Mouse (Mus musculus) limb, embryonic 15.5 days (tissue): Measurements from ENCODE around the gene Plod2. TPM values are rescaled to one million over a fixed set of nuclear protein-coding genes. Genes with fewer than 3 reads are reported as not detected.

ENCODE experiments used
- ATAC-seq: fragments of 200-750 bp; cut with Nextera tagmentation; 2 replicates; pipeline ENCODE4 v1.8.0; 2017; ENCODE audit warnings: low read depth, moderate TSS enrichment; ENCODE audit not compliant: insufficient number of reproducible peaks, low FRiP score, low TSS enrichment
- H3K27ac ChIP-seq: fragments of 300-500 bp; sonication (generic); 2 replicates; pipeline ENCODE4 v1.5.1; 2015; ENCODE audit warnings: moderate library complexity, mild to moderate bottlenecking, inconsistent platforms
- H3K27me3 ChIP-seq: fragments of 300-500 bp; sonication (generic); 2 replicates; pipeline ENCODE4 v1.6.1; 2015; ENCODE audit warnings: inconsistent platforms
- H3K36me3 ChIP-seq: fragments of 300-500 bp; sonication (generic); 2 replicates; pipeline ENCODE4 v1.6.1; 2015; ENCODE audit warnings: inconsistent platforms
- H3K4me1 ChIP-seq: fragments of 300-500 bp; sonication (generic); 2 replicates; pipeline ENCODE4 v1.6.1; 2015; ENCODE audit warnings: inconsistent platforms
- H3K4me2 ChIP-seq: fragments of 300-500 bp; sonication (generic); 2 replicates; pipeline ENCODE4 v1.6.1; 2015; ENCODE audit warnings: mild to moderate bottlenecking, inconsistent platforms
- H3K4me3 ChIP-seq: fragments of 300-500 bp; sonication (generic); 2 replicates; pipeline ENCODE4 v1.5.1; 2015; ENCODE audit warnings: mild to moderate bottlenecking, inconsistent platforms
- H3K9ac ChIP-seq: fragments of 300-500 bp; sonication (generic); 2 replicates; pipeline ENCODE4 v1.6.1; 2015; ENCODE audit warnings: inconsistent platforms
- H3K9me3 ChIP-seq: fragments of 300-500 bp; sonication (generic); 2 replicates; pipeline ENCODE4 v1.6.1; 2016; ENCODE audit warnings: inconsistent platforms
- WGBS: fragments of 180-500 bp; shearing (Covaris S2); methylation state at CpG from one replicate; pipeline ENCODE4 v1.1.7; 2015; 5-methylcytosine and 5-hydroxymethylcytosine counted together
- polyA plus RNA-seq: library from polyadenylated mRNA; unstranded; fragments of >200 nt; fragmentation: Nextera tagmentation; extraction: Ambion mirVana; gene quantifications from 2 replicates; pipeline ENCODE4 v1.2.1, GENCODE M21; 2015

The Plod2 gene
- 52.8 and 55.2 TPM in 2 replicates for polyA plus RNA-seq

GRCm38 (mm10) chr9:92541977-92542561 lies at the start of gene Plod2:
Plod2 (plus strand) TSS chr9:92542223.
- under 1% methylated on average over 57 of the region's 67 CpGs for WGBS
- no peaks in the 10 kb centered on the region for H3K36me3 ChIP-seq
- peak; percentile 88 for ATAC-seq

GRCm38 (mm10) chr9:92499710-92500410 lies 42.2 kb upstream of the Plod2 start:
- WGBS: 42% methylated on average over 12 of the region's 12 CpGs
- no peaks in the 10 kb centered on the region for H3K9me3 ChIP-seq
- no peaks in the 10 kb centered on the region for H3K27me3 ChIP-seq
- H3K27ac ChIP-seq: no peak overlapping the region
- no peak overlapping the region for H3K4me2 ChIP-seq
- ATAC-seq: no peak
- no peak overlapping the region for H3K9ac ChIP-seq
- no peaks in the 10 kb centered on the region for H3K36me3 ChIP-seq
- H3K4me3 ChIP-seq: no peak overlapping the region
- H3K4me1 ChIP-seq: no peaks in the 10 kb centered on the region

More at GRCm38 (mm10) chr9:92541977-92542561, at the start of gene Plod2:
- Histone ChIP-seq H3K4me1 (peaks cover 34% of the 10 kb centered on the region), H3K4me2 (peak within 1 kb of the TSS; percentile 55), H3K9me3 (no peaks in the 10 kb centered on the region), H3K27ac (peak within 1 kb of the TSS; percentile 96), H3K9ac (peak within 1 kb of the TSS; percentile 84), H3K27me3 (no peaks in the 10 kb centered on the region), H3K4me3 (peak within 1 kb of the TSS; percentile 85)

- Histone ChIP-seq H3K4me2 (no peak overlapping the region), H3K9me3 (no peaks in the 10 kb centered on the region), H3K4me1 (no peaks in the 10 kb centered on the region), H3K9ac (no peak overlapping the region), H3K27ac (no peak overlapping the region), H3K36me3 (no peaks in the 10 kb centered on the region), H3K27me3 (no peaks in the 10 kb centered on the region), H3K4me3 (no peak overlapping the region)
- WGBS: 61% methylated on average over 3 of the region's 3 CpGs
- ATAC-seq: no peak
Measured at GRCm38 (mm10) chr9:92504256-92504655, 37.8 kb upstream of the Plod2 start.

GRCm38 (mm10) chr9:92504889-92505288 lies 37.1 kb upstream of the Plod2 start:
- no peak for ATAC-seq

GRCm38 (mm10) chr9:92511696-92512095 lies 30.3 kb upstream of the Plod2 start:
- Histone ChIP-seq H3K4me2 (no peak overlapping the region), H3K9ac (no peak overlapping the region), H3K27me3 (no peaks in the 10 kb centered on the region), H3K36me3 (no peaks in the 10 kb centered on the region), H3K4me3 (no peak overlapping the region), H3K4me1 (no peaks in the 10 kb centered on the region), H3K27ac (no peak overlapping the region), H3K9me3 (no peaks in the 10 kb centered on the region)
- ATAC-seq: no peak

More at GRCm38 (mm10) chr9:92504889-92505288, 37.1 kb upstream of the Plod2 start:
- Histone ChIP-seq H3K9me3 (no peaks in the 10 kb centered on the region), H3K27me3 (no peaks in the 10 kb centered on the region), H3K4me3 (no peak overlapping the region), H3K4me2 (no peak overlapping the region), H3K27ac (no peak overlapping the region), H3K36me3 (no peaks in the 10 kb centered on the region), H3K9ac (no peak overlapping the region), H3K4me1 (no peaks in the 10 kb centered on the region)
- WGBS: 47% methylated on average over 1 of the region's 1 CpGs

GRCm38 (mm10) chr9:92517036-92517435 lies 25.0 kb upstream of the Plod2 start:
- WGBS: 95% methylated on average over 12 of the region's 12 CpGs
- H3K4me2 ChIP-seq: no peak overlapping the region

GRCm38 (mm10) chr9:92520751-92521150 lies 21.3 kb upstream of the Plod2 start:
- ATAC-seq: no peak
- WGBS: 82% methylated on average over 10 of the region's 10 CpGs
- H3K27me3 ChIP-seq: no peaks in the 10 kb centered on the region
- H3K4me1 ChIP-seq: no peaks in the 10 kb centered on the region
- H3K36me3 ChIP-seq: no peaks in the 10 kb centered on the region
- no peak overlapping the region for H3K9ac ChIP-seq
- H3K9me3 ChIP-seq: 0 out of 2 replicates have a peak, but pooled peaks cover 8% of the 10 kb centered on the region
- no peak overlapping the region for H3K4me2 ChIP-seq
- no peak overlapping the region for H3K27ac ChIP-seq
- H3K4me3 ChIP-seq: no peak overlapping the region

More at GRCm38 (mm10) chr9:92517036-92517435, 25.0 kb upstream of the Plod2 start:
- H3K9me3 ChIP-seq: 0 out of 2 replicates have a peak, but pooled peaks cover 8% of the 10 kb centered on the region
- no peak overlapping the region for H3K4me3 ChIP-seq
- ATAC-seq: no peak
- H3K27me3 ChIP-seq: no peaks in the 10 kb centered on the region
- no peaks in the 10 kb centered on the region for H3K4me1 ChIP-seq
- H3K27ac ChIP-seq: no peak overlapping the region
- H3K9ac ChIP-seq: no peak overlapping the region
- H3K36me3 ChIP-seq: no peaks in the 10 kb centered on the region

- no peak overlapping the region for H3K27ac ChIP-seq
- no peak overlapping the region for H3K4me2 ChIP-seq
- H3K9me3 ChIP-seq: no peaks in the 10 kb centered on the region
- WGBS: 71% methylated on average over 4 of the region's 4 CpGs
- H3K4me1 ChIP-seq: no peaks in the 10 kb centered on the region
- ATAC-seq: no peak
- no peak overlapping the region for H3K4me3 ChIP-seq
- H3K36me3 ChIP-seq: no peaks in the 10 kb centered on the region
- no peaks in the 10 kb centered on the region for H3K27me3 ChIP-seq
- no peak overlapping the region for H3K9ac ChIP-seq
Measured at GRCm38 (mm10) chr9:92524506-92524905, 17.5 kb upstream of the Plod2 start.

- Histone ChIP-seq H3K4me2 (no peak overlapping the region), H3K4me3 (no peak overlapping the region), H3K9me3 (no peaks in the 10 kb centered on the region), H3K27me3 (no peaks in the 10 kb centered on the region), H3K9ac (no peak overlapping the region), H3K4me1 (no peaks in the 10 kb centered on the region), H3K27ac (no peak overlapping the region), H3K36me3 (no peaks in the 10 kb centered on the region)
- WGBS: 33% methylated on average over 3 of the region's 3 CpGs
- ATAC-seq: no peak
Measured at GRCm38 (mm10) chr9:92530055-92530454, 12.0 kb upstream of the Plod2 start.

- H3K4me3 ChIP-seq: no peak overlapping the region
- WGBS: 66% methylated on average over 6 of the region's 6 CpGs
- H3K9ac ChIP-seq: no peak overlapping the region
- no peak overlapping the region for H3K4me2 ChIP-seq
- H3K9me3 ChIP-seq: no peaks in the 10 kb centered on the region
- no peak for ATAC-seq
- H3K27ac ChIP-seq: no peak overlapping the region
- peaks cover 5% of the 10 kb centered on the region; the same call in 1 of the 2 replicates for H3K4me1 ChIP-seq
- H3K27me3 ChIP-seq: no peaks in the 10 kb centered on the region
- H3K36me3 ChIP-seq: no peaks in the 10 kb centered on the region
Measured at GRCm38 (mm10) chr9:92537735-92538134, 4.3 kb upstream of the Plod2 start.

- peaks cover 5% of the 10 kb centered on the region; the same call in 1 of the 2 replicates for H3K4me1 ChIP-seq
- no peak for ATAC-seq
- H3K4me3 ChIP-seq: no peak overlapping the region
- H3K9ac ChIP-seq: no peak overlapping the region
- H3K27ac ChIP-seq: no peak overlapping the region
- 56% methylated on average over 6 of the region's 6 CpGs for WGBS
- H3K36me3 ChIP-seq: no peaks in the 10 kb centered on the region
- no peak overlapping the region for H3K4me2 ChIP-seq
- H3K9me3 ChIP-seq: no peaks in the 10 kb centered on the region
- H3K27me3 ChIP-seq: no peaks in the 10 kb centered on the region
Measured at GRCm38 (mm10) chr9:92538216-92538615, 3.8 kb upstream of the Plod2 start.
